Mouse (Mus musculus) MEL (cell line): ENCODE results near the gene Ccdc96.

ENCODE experiments used
- BHLHE40 ChIP-seq: IDR thresholded peaks from 2 replicates; pipeline ENCODE4 v1.6.1; 2012; ENCODE audit warnings: low read depth, mild to moderate bottlenecking, inconsistent platforms, low read length, improper control_type of control experiment, borderline replicate concordance
- CTCF ChIP-seq, 3 experiments: IDR thresholded peaks in 2 of 3; conservative IDR thresholded peaks in 1 of 3; 2 replicates each; pipeline ENCODE4 v1.5.1; 2011 to 2012; ENCODE audit warnings: low read length in 3 of 3, low read depth in 2 of 3, mild to moderate bottlenecking in 2 of 3, improper control_type of control experiment in 1 of 3, inconsistent platforms in 1 of 3, mixed read lengths in 1 of 3, moderate library complexity in 1 of 3; ENCODE audit not compliant: control insufficient read depth in 1 of 3, insufficient read depth in 1 of 3, poor library complexity in 1 of 3, severe bottlenecking in 1 of 3
- EP300 ChIP-seq, 2 experiments: IDR thresholded peaks; 2 replicates each; pipeline ENCODE4 v1.6.1; 2011; ENCODE audit warnings: improper control_type of control experiment in 2 of 2, low read length in 2 of 2, low read depth in 1 of 2, mild to moderate bottlenecking in 1 of 2
- ETS1 ChIP-seq: IDR thresholded peaks from 2 replicates; pipeline ENCODE4 v1.6.1; 2012; ENCODE audit warnings: low read depth, mild to moderate bottlenecking, inconsistent platforms, low read length, improper control_type of control experiment, moderate library complexity
- GATA1 ChIP-seq: IDR thresholded peaks from 2 replicates; pipeline ENCODE4 v1.6.1; 2011; ENCODE audit warnings: low read depth, low read length, improper control_type of control experiment
- HCFC1 ChIP-seq: IDR thresholded peaks from 2 replicates; pipeline ENCODE4 v1.6.1; 2012; ENCODE audit warnings: low read depth, mild to moderate bottlenecking, inconsistent platforms, low read length, improper control_type of control experiment, moderate library complexity
- MAFK ChIP-seq: IDR thresholded peaks from 2 replicates; pipeline ENCODE4 v1.6.1; 2011; ENCODE audit warnings: low read depth, mild to moderate bottlenecking, low read length, improper control_type of control experiment, borderline replicate concordance
- MYC ChIP-seq: IDR thresholded peaks from 2 replicates; pipeline ENCODE4 v1.6.1; 2011; ENCODE audit warnings: low read depth, mild to moderate bottlenecking, low read length, improper control_type of control experiment, moderate library complexity
- NELFE ChIP-seq: IDR thresholded peaks from 2 replicates; pipeline ENCODE4 v1.6.1; 2011; ENCODE audit warnings: low read depth, low read length, improper control_type of control experiment
- POLR2A ChIP-seq, 2 experiments: IDR thresholded peaks; 2 replicates each; pipeline ENCODE4 v1.6.1; 2011 to 2012; ENCODE audit warnings: low read length in 2 of 2, mild to moderate bottlenecking in 2 of 2, control low read depth in 1 of 2, improper control_type of control experiment in 1 of 2, low read depth in 1 of 2, moderate library complexity in 1 of 2; ENCODE audit not compliant: control insufficient read depth in 1 of 2, insufficient read depth in 1 of 2, poor library complexity in 1 of 2
- POLR2AphosphoS2 ChIP-seq: IDR thresholded peaks from 2 replicates; pipeline ENCODE4 v1.6.1; 2011; ENCODE audit warnings: low read length, improper control_type of control experiment
- USF1 ChIP-seq: IDR thresholded peaks from 2 replicates; pipeline ENCODE4 v1.6.1; 2014; ENCODE audit warnings: low read depth, mild to moderate bottlenecking, inconsistent platforms, low read length, improper control_type of control experiment, moderate library complexity

DNA sequence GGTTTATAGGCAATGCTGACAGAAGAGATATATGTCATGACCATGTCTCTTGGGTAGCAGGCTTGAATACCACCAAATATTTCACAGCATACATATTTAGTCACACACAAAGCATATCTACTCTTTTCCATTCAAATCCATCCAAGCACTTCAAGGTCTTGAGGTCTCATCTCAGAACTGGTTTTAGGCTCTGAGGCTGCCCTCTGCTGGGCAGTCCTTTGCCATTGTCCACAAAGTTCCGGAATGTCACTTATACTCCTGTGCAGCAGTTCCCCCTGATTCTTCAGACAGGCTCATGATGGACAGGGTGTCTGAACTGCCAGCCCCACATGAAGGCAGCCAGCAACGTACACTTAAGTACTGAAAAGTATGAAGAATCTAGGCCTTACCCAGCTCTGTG, 4.8 kb downstream of the Ccdc96 start:
- TF ChIP-seq POLR2A (IDR thresholded peaks at IDR 0.05; ENCODE audit: control insufficient read depth in 1 of 2, insufficient read depth in 1 of 2, low read depth in 1 of 2, low read length in 2 of 2, poor library complexity in 1 of 2) (no peak), NELFE (no peak), MYC (no peak), MAFK (no peak), USF1 (no peak), ETS1 (no peak), EP300 (IDR thresholded peaks at IDR 0.05; ENCODE audit: low read depth in 1 of 2, low read length in 2 of 2) (no peak), CTCF (IDR thresholded peaks at IDR 0.05 in 2 of 3, conservative IDR thresholded peaks at IDR 0.05 in 1 of 3; ENCODE audit: control insufficient read depth in 1 of 3, insufficient read depth in 1 of 3, low read depth in 2 of 3, low read length in 3 of 3, poor library complexity in 1 of 3, severe bottlenecking in 1 of 3) (peak; percentile 29 to 59 (median 53); a peak in 5 of 6 replicates), POLR2AphosphoS2 (no peak), GATA1 (no peak), HCFC1 (no peak), BHLHE40 (no peak)
